Mouse (Mus musculus) liver, adult 2 months (tissue): Measurements from ENCODE around the gene Angptl1.

ENCODE experiments used
- CTCF ChIP-seq: fragments of 200-500 bp; IDR thresholded peaks from 2 replicates; pipeline ENCODE4 v1.5.1; 2011; ENCODE audit warnings: low read depth, low read length, control low read depth
- POLR2A ChIP-seq: fragments of 200-500 bp; IDR thresholded peaks from 2 replicates; pipeline ENCODE4 v1.6.1; 2011; ENCODE audit warnings: low read length, control low read depth; ENCODE audit not compliant: insufficient read depth; ENCODE audit errors: extremely low read depth

DNA sequence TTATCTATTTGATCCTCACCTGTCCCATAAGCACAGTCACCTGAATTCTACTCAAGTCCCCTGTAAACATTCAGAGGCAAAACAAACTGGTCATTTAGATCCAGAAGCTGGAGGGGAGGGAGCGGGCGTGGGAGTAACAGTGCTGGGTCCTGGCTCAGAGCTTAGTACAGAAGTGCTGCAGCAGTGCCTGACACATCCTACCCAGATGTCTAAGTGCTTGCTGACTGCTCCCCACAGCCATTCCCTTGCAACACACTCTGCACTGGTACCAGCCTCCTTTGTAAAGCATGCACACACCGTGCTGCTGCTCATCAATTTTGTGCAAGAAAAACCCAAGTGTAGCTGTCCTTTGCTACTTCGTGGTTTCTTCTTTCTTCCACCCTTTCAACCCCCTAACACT is 8.7 kb downstream of the Angptl1 start:
- TF ChIP-seq CTCF (no peak), POLR2A (no peak)
